Mouse (Mus musculus) liver, embryonic 14.5 days (tissue): ENCODE data around the gene Sugp1. TPM values are rescaled to one million over a fixed set of nuclear protein-coding genes. Genes with fewer than 3 reads are reported as not detected.

Source experiments
- ATAC-seq: fragments of 200-750 bp; cut with Nextera tagmentation; 2 replicates; pipeline ENCODE4 v1.8.0; 2017; ENCODE audit warnings: moderate number of reproducible peaks, mild to moderate bottlenecking, moderate library complexity; ENCODE audit not compliant: insufficient read depth
- DNase-seq, 3 experiments: peaks; one replicate each; pipeline ENCODE4 v3.0.0-alpha.2; 2012 to 2013; ENCODE audit warnings: low read depth in 3 of 3, low spot score in 3 of 3
- H3K27ac ChIP-seq: fragments of 300-500 bp; sonication (generic); 2 replicates; pipeline ENCODE4 v1.5.1; 2014; ENCODE audit warnings: moderate library complexity, mild to moderate bottlenecking, control low read depth, inconsistent platforms
- H3K27me3 ChIP-seq: fragments of 300-500 bp; sonication (generic); 2 replicates; pipeline ENCODE4 v1.6.1; 2014; ENCODE audit warnings: mild to moderate bottlenecking, low read length, moderate library complexity; ENCODE audit not compliant: control insufficient read depth, insufficient read depth
- H3K36me3 ChIP-seq: fragments of 300-500 bp; sonication (generic); replicated peaks from 2 replicates; pipeline ENCODE4 v1.6.1; 2014; ENCODE audit warnings: low read depth; ENCODE audit not compliant: control insufficient read depth, insufficient read depth
- H3K4me1 ChIP-seq, 2 experiments: fragments of 200-500 bp in 1 of 2; fragments of 300-500 bp in 1 of 2; sonication (generic) in 1 of 2; replicated peaks; 2 replicates each; pipeline ENCODE4 v1.6.1; 2012 to 2014; ENCODE audit warnings: antibody characterized with exemption in 1 of 2, inconsistent platforms in 1 of 2, low read length in 1 of 2; ENCODE audit not compliant: control insufficient read depth in 2 of 2, insufficient read depth in 2 of 2
- H3K4me2 ChIP-seq: fragments of 300-500 bp; sonication (generic); 2 replicates; pipeline ENCODE4 v1.6.1; 2014; ENCODE audit warnings: low read depth, mild to moderate bottlenecking, control low read depth, moderate library complexity
- H3K4me3 ChIP-seq, 2 experiments: fragments of 200-500 bp in 1 of 2; fragments of 300-500 bp in 1 of 2; sonication (generic) in 1 of 2; 2 replicates each; pipeline ENCODE4 v1.5.1; 2012 to 2014; ENCODE audit warnings: low read depth in 2 of 2, low read length in 2 of 2, mild to moderate bottlenecking in 2 of 2, control low read depth in 1 of 2, inconsistent platforms in 1 of 2, moderate library complexity in 1 of 2; ENCODE audit not compliant: insufficient read depth in 1 of 2
- H3K9ac ChIP-seq: fragments of 300-500 bp; sonication (generic); replicated peaks from 2 replicates; pipeline ENCODE4 v1.6.1; 2014; ENCODE audit warnings: mild to moderate bottlenecking, control low read depth, moderate library complexity
- H3K9me3 ChIP-seq: fragments of 300-500 bp; sonication (generic); 2 replicates; pipeline ENCODE4 v1.6.1; 2016; ENCODE audit warnings: low read length, mixed read lengths; ENCODE audit not compliant: control insufficient read depth
- CTCF ChIP-seq: IDR thresholded peaks from 2 replicates; pipeline ENCODE4 v1.5.1; 2016; ENCODE audit warnings: antibody characterized with exemption, low read depth, control low read depth
- EP300 ChIP-seq: IDR thresholded peaks from 2 replicates; pipeline ENCODE4 v1.6.1; 2016; ENCODE audit warnings: antibody characterized with exemption, low read depth
- WGBS: fragments of 180-500 bp; shearing (Covaris S2); extraction: QIAGEN DNeasy Blood & Tissue Kit; methylation state at CpG from one replicate; pipeline ENCODE4 v1.1.7; 2014; ENCODE audit not compliant: insufficient replicate concordance; 5-methylcytosine and 5-hydroxymethylcytosine counted together
- microRNA-seq: library from miRNA; unstranded; fragments of <30 nt; microRNA quantifications from one replicate; pipeline ENCODE4, GENCODE M21; 2016
- polyA plus RNA-seq, 2 experiments: library from polyadenylated mRNA; depleted of rRNA in 1 of 2; stranded (reverse) in 1 of 2; unstranded in 1 of 2; fragments of >200 nt; fragmentation: Nextera tagmentation in 1 of 2; extraction: Ambion mirVana in 1 of 2; gene quantifications; 2 replicates each; pipeline versions ENCODE4 v1.2.1 to v1.2.3; 2012 to 2014

Gene Sugp1
- polyA plus RNA-seq, 2 experiments: 6.2 to 8.8 TPM

GRCm38 (mm10) chr8:70114488-70114887 is 71.9 kb downstream of the Sugp1 start:
- WGBS: 11% methylated on average over 6 of the region's 6 CpGs
- Histone ChIP-seq H3K4me1 (no peaks in the 10 kb centered on the region), H3K27ac (no peak overlapping the region), H3K9me3 (no peaks in the 10 kb centered on the region), H3K36me3 (no peaks in the 10 kb centered on the region), H3K4me3 (no peak overlapping the region), H3K4me2 (no peak overlapping the region), H3K9ac (no peak overlapping the region), H3K27me3 (peaks cover 77% of the 10 kb centered on the region)
- TF ChIP-seq EP300 (no peak), CTCF (no peak)
- DNase-seq (no peak), ATAC-seq (no peak)

- peaks cover 81% of the 10 kb centered on the region for H3K27me3 ChIP-seq
- no peaks in the 10 kb centered on the region for H3K4me1 ChIP-seq
- no peaks in the 10 kb centered on the region for H3K36me3 ChIP-seq
- no peak for ATAC-seq
- no peaks in the 10 kb centered on the region for H3K9me3 ChIP-seq
- TF ChIP-seq CTCF (no peak), EP300 (no peak)
- no peak overlapping the region for H3K9ac ChIP-seq
- no peak for DNase-seq
- WGBS: 50% methylated on average over 13 of the region's 13 CpGs
- no peak overlapping the region for H3K27ac ChIP-seq
- no peak overlapping the region for H3K4me2 ChIP-seq
- no peak overlapping the region for H3K4me3 ChIP-seq
Measured at GRCm38 (mm10) chr8:70114892-70115291, 72.3 kb downstream of the Sugp1 start.

- WGBS: 4% methylated on average over 9 of the region's 9 CpGs
- H3K9me3 ChIP-seq: no peaks in the 10 kb centered on the region
- ATAC-seq: no peak
- TF ChIP-seq EP300: no peak
- TF ChIP-seq CTCF: no peak
- H3K4me2 ChIP-seq: no peak overlapping the region
- H3K36me3 ChIP-seq: no peaks in the 10 kb centered on the region
- DNase-seq: peak; percentile 43 to 48 (median 45)
- H3K9ac ChIP-seq: no peak overlapping the region
- H3K27ac ChIP-seq: no peak overlapping the region
- no peak overlapping the region for H3K4me3 ChIP-seq
- no peaks in the 10 kb centered on the region for H3K4me1 ChIP-seq
- H3K27me3 ChIP-seq: peaks cover 64% of the 10 kb centered on the region
Measured at GRCm38 (mm10) chr8:70117611-70118010, 75.0 kb downstream of the Sugp1 start.

GRCm38 (mm10) chr8:70118726-70119700 is 76.4 kb downstream of the Sugp1 start:
- Histone ChIP-seq H3K36me3 (no peaks in the 10 kb centered on the region), H3K4me1 (no peaks in the 10 kb centered on the region), H3K27me3 (peaks cover 51% of the 10 kb centered on the region), H3K9me3 (no peaks in the 10 kb centered on the region), H3K4me2 (no peak overlapping the region), H3K27ac (no peak overlapping the region), H3K9ac (no peak overlapping the region), H3K4me3 (no peak overlapping the region)
- ATAC-seq: no peak
- WGBS: 17% methylated on average over 17 of the region's 17 CpGs
- DNase-seq: no peak
- TF ChIP-seq CTCF (no peak), EP300 (no peak)

GRCm38 (mm10) chr8:70120667-70121066 is 78.1 kb downstream of the Sugp1 start, which contains the start of gene Ncan:
Ncan (minus strand) TSS chr8:70120873.
- Histone ChIP-seq H3K4me3 (no peak within 1 kb of the TSS), H3K4me2 (no peak within 1 kb of the TSS), H3K36me3 (no peaks in the 10 kb centered on the region), H3K4me1 (no peaks in the 10 kb centered on the region), H3K27ac (no peak within 1 kb of the TSS), H3K9me3 (no peaks in the 10 kb centered on the region), H3K9ac (no peak within 1 kb of the TSS), H3K27me3 (peaks cover 36% of the 10 kb centered on the region)
- TF ChIP-seq CTCF (no peak), EP300 (no peak)
- no peak for ATAC-seq
- WGBS: 5% methylated on average over 19 of the region's 19 CpGs
- no peak for DNase-seq

Small RNA genes within 50 kb of the gene (microRNA-seq; reads per million reads assigned to microRNA genes)
- not detected for gene Mir7066

Other genes with a start within 250 kb of the Sugp1 start
- 4.8 and 5.8 TPM in 2 replicates for gene Gmip, start 234.1 kb upstream of the Sugp1 start, polyA plus RNA-seq (2012; rRNA removed)
- gene Gmip, start 234.1 kb upstream of the Sugp1 start, polyA plus RNA-seq (2014; fragmentation: Nextera tagmentation; extraction: Ambion mirVana): 1.7 and 3.9 TPM in 2 replicates
- 0.40 and 0.44 TPM in 2 replicates for gene Lpar2, start 220.4 kb upstream of the Sugp1 start, polyA plus RNA-seq (2012; rRNA removed)
- 0.04 and 0.06 TPM in 2 replicates for gene Lpar2, start 220.4 kb upstream of the Sugp1 start, polyA plus RNA-seq (2014; fragmentation: Nextera tagmentation; extraction: Ambion mirVana)
- 2.0 and 2.5 TPM in 2 replicates for gene Pbx4, start 210.3 kb upstream of the Sugp1 start, polyA plus RNA-seq (2012; rRNA removed)
- 1.7 and 3.7 TPM in 2 replicates for gene Pbx4, start 210.3 kb upstream of the Sugp1 start, polyA plus RNA-seq (2014; fragmentation: Nextera tagmentation; extraction: Ambion mirVana)
- 0.03 and 0.04 TPM in 2 replicates for gene Cilp2, start 155.1 kb upstream of the Sugp1 start, polyA plus RNA-seq (2012; rRNA removed)
- 0.03 TPM in 1 of 2 replicates, not detected in the other for gene Cilp2, start 155.1 kb upstream of the Sugp1 start, polyA plus RNA-seq (2014; fragmentation: Nextera tagmentation; extraction: Ambion mirVana)
- 0.41 and 0.50 TPM in 2 replicates for gene Tssk6, start 140.6 kb upstream of the Sugp1 start, polyA plus RNA-seq (2012; rRNA removed)
- 1.7 and 1.9 TPM in 2 replicates for gene Tssk6, start 140.6 kb upstream of the Sugp1 start, polyA plus RNA-seq (2014; fragmentation: Nextera tagmentation; extraction: Ambion mirVana)
- gene Ndufa13, start 140.3 kb upstream of the Sugp1 start, polyA plus RNA-seq (2012; rRNA removed): 26.2 and 44.8 TPM in 2 replicates
- gene Ndufa13, start 140.3 kb upstream of the Sugp1 start, polyA plus RNA-seq (2014; fragmentation: Nextera tagmentation; extraction: Ambion mirVana): 109 and 113 TPM in 2 replicates
- gene Yjefn3, start 140.1 kb upstream of the Sugp1 start, polyA plus RNA-seq (2012; rRNA removed): 0.30 and 0.36 TPM in 2 replicates
- 0.77 and 0.79 TPM in 2 replicates for gene Yjefn3, start 140.1 kb upstream of the Sugp1 start, polyA plus RNA-seq (2014; fragmentation: Nextera tagmentation; extraction: Ambion mirVana)
- 18.3 and 19.2 TPM in 2 replicates for gene Gatad2a, start 46.4 kb upstream of the Sugp1 start, polyA plus RNA-seq (2012; rRNA removed)
- gene Gatad2a, start 46.4 kb upstream of the Sugp1 start, polyA plus RNA-seq (2014; fragmentation: Nextera tagmentation; extraction: Ambion mirVana): 22.7 and 32.9 TPM in 2 replicates
- 19.2 and 19.4 TPM in 2 replicates for gene Mau2, start 79 bp upstream of the Sugp1 start, polyA plus RNA-seq (2012; rRNA removed)
- gene Mau2, start 79 bp upstream of the Sugp1 start, polyA plus RNA-seq (2014; fragmentation: Nextera tagmentation; extraction: Ambion mirVana): 15.6 and 19.6 TPM in 2 replicates
- 1.2 and 1.3 TPM in 2 replicates for gene Tm6sf2, start 30.1 kb downstream of the Sugp1 start, polyA plus RNA-seq (2012; rRNA removed)
- gene Tm6sf2, start 30.1 kb downstream of the Sugp1 start, polyA plus RNA-seq (2014; fragmentation: Nextera tagmentation; extraction: Ambion mirVana): 0.85 and 1.3 TPM in 2 replicates
- gene Hapln4, start 40.6 kb downstream of the Sugp1 start, polyA plus RNA-seq (2012; rRNA removed): 0.05 and 0.06 TPM in 2 replicates
- not detected in 2 replicates for gene Hapln4, start 40.6 kb downstream of the Sugp1 start, polyA plus RNA-seq (2014; fragmentation: Nextera tagmentation; extraction: Ambion mirVana)
- 0.01 and 0.11 TPM in 2 replicates for gene Ncan, start 78.1 kb downstream of the Sugp1 start, polyA plus RNA-seq (2012; rRNA removed)
- gene Ncan, start 78.1 kb downstream of the Sugp1 start, polyA plus RNA-seq (2014; fragmentation: Nextera tagmentation; extraction: Ambion mirVana): not detected in 2 replicates
- 9.3 and 11.1 TPM in 2 replicates for gene Nr2c2ap, start 88.5 kb downstream of the Sugp1 start, polyA plus RNA-seq (2012; rRNA removed)
- 11.8 and 12.0 TPM in 2 replicates for gene Nr2c2ap, start 88.5 kb downstream of the Sugp1 start, polyA plus RNA-seq (2014; fragmentation: Nextera tagmentation; extraction: Ambion mirVana)
- gene Rfxank, start 96.3 kb downstream of the Sugp1 start, polyA plus RNA-seq (2012; rRNA removed): 5.3 and 6.4 TPM in 2 replicates
- gene Rfxank, start 96.3 kb downstream of the Sugp1 start, polyA plus RNA-seq (2014; fragmentation: Nextera tagmentation; extraction: Ambion mirVana): 6.1 and 7.0 TPM in 2 replicates
- 27.0 and 27.1 TPM in 2 replicates for gene Borcs8, start 96.7 kb downstream of the Sugp1 start, polyA plus RNA-seq (2012; rRNA removed)
- gene Borcs8, start 96.7 kb downstream of the Sugp1 start, polyA plus RNA-seq (2014; fragmentation: Nextera tagmentation; extraction: Ambion mirVana): 25.1 and 25.4 TPM in 2 replicates
- gene Mef2b, start 96.9 kb downstream of the Sugp1 start, polyA plus RNA-seq (2012; rRNA removed): 0.03 and 0.04 TPM in 2 replicates
- gene Mef2b, start 96.9 kb downstream of the Sugp1 start, polyA plus RNA-seq (2014; fragmentation: Nextera tagmentation; extraction: Ambion mirVana): not detected in 2 replicates
- 33.0 and 38.0 TPM in 2 replicates for gene Tmem161a, start 129.5 kb downstream of the Sugp1 start, polyA plus RNA-seq (2012; rRNA removed)
- gene Tmem161a, start 129.5 kb downstream of the Sugp1 start, polyA plus RNA-seq (2014; fragmentation: Nextera tagmentation; extraction: Ambion mirVana): 15.6 TPM in 2 replicates
- 14.7 and 16.1 TPM in 2 replicates for gene Slc25a42, start 169.5 kb downstream of the Sugp1 start, polyA plus RNA-seq (2012; rRNA removed)
- 3.3 and 4.5 TPM in 2 replicates for gene Slc25a42, start 169.5 kb downstream of the Sugp1 start, polyA plus RNA-seq (2014; fragmentation: Nextera tagmentation; extraction: Ambion mirVana)
- gene Sugp2, start 191.4 kb downstream of the Sugp1 start, polyA plus RNA-seq (2012; rRNA removed): 14.1 and 17.3 TPM in 2 replicates
- 7.5 and 9.9 TPM in 2 replicates for gene Sugp2, start 191.4 kb downstream of the Sugp1 start, polyA plus RNA-seq (2014; fragmentation: Nextera tagmentation; extraction: Ambion mirVana)
- 12.4 and 13.5 TPM in 2 replicates for gene Armc6, start 191.7 kb downstream of the Sugp1 start, polyA plus RNA-seq (2012; rRNA removed)
- gene Armc6, start 191.7 kb downstream of the Sugp1 start, polyA plus RNA-seq (2014; fragmentation: Nextera tagmentation; extraction: Ambion mirVana): 10.5 and 12.0 TPM in 2 replicates
- gene Homer3, start 240.0 kb downstream of the Sugp1 start, polyA plus RNA-seq (2012; rRNA removed): 5.5 and 6.5 TPM in 2 replicates
- 3.9 and 4.2 TPM in 2 replicates for gene Homer3, start 240.0 kb downstream of the Sugp1 start, polyA plus RNA-seq (2014; fragmentation: Nextera tagmentation; extraction: Ambion mirVana)